Mouse (Mus musculus) cerebellum, adult 18-20 months (tissue): Measurements from ENCODE around the gene Pafah2.

ENCODE experiments used
- DNase-seq, 2 experiments: peaks; one replicate each; pipeline ENCODE4 v3.0.0; 2021

The Pafah2 gene

DNA sequence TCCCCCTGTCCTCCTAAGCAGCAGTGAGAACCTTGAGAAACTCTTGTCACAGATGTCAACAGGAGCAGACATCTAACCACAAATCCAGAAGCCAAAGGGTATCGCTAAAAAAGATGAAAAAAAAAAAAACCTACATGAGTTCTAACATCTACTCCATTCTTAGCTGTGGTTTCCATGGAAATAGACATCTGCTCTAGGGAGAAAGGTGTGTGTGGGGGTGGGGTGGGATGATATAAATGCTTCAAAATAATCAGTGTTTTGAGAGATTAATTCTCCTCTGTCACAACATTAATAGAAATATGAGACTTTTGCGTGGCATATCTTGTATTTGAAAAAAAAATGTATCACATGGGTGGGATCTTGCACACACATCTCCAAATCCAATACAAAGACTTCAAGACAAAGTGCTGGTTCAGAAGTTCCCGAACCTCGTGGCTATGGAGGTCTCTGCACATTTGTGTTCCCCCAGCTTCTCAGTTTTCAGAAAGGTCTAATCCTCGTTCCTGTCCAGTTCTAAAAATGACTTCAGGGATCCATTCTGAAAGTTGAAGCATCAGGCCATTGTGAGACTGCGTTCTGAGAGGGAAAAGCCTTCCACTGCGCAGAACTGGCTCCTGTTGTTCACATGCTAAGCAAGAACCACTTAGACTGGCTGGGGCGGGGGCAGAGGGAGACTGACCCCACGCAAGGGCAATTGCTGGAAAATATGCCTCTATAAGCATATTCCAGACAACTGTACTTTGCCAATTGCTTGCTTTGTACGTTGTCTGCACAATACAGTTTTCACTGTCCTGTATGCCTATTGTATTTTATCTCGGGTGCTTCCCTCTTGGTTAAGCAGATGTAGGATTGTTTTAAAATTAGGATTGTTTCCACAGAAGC is 70.5 kb downstream of the Pafah2 start:
- DNase-seq = no peak

DNA sequence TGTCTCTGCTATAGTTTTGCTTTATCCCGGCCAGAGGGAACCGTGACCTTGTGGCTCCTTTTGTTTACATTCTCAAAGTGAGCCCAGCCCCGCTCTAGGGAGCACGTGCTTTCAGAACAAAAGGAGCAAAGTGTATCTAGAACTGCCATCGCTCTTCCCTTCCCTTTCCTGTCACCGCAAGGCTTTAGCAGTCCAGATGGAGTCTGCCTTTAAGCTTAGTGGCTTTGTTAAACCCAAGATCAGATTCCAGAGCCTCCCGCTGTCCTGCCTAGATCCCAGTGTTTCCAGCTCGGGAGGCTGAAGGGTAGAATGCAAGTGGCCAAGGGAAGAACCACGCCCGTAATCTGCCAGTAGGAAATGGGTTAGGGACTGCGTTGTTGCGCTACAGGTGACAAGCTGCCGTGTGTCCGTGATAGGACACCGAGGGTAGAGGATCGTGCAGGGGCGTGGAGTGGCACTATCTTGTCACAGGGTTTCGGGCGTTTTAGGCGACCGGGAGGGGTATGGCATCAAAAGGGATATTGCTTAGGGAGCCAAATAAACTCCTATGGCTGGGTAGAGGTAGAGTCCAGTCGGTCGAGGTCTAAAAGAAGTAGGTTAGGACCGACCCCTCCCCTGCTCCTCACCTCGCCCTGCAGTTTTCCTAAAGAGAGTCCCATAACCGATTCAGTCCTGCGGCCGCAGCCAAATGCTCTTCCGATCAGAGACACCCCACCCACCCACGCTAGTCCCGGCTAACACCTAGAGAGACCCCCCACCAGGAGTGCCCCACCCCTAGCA is 71.5 kb downstream of the Pafah2 start:
- DNase-seq = peak; percentile 46 to 61

DNA sequence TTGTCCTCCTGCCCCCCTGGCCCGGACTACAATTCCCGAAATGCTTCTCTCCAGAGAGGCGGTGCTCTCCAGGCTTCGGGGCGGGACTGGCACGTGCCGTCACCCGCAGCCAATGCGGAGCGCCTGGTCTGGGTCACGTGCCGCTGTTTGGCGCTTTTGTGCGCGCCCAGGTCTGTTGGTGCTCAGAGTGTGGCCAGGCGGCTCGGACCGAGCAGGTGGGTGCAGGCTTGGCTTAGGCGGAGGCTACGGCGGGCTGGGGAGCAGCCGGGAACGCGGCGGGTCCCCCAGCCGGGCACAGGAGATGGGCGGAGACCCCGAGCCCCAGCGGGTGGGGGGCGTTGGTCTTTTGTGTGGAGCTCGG is 72.1 kb downstream of the Pafah2 start, which contains the start of gene Stmn1:
TSS of gene Stmn1 (plus strand) at position 106 of the 361 bp plus-strand sequence.
- peak; percentile 95 to 98 for DNase-seq

DNA sequence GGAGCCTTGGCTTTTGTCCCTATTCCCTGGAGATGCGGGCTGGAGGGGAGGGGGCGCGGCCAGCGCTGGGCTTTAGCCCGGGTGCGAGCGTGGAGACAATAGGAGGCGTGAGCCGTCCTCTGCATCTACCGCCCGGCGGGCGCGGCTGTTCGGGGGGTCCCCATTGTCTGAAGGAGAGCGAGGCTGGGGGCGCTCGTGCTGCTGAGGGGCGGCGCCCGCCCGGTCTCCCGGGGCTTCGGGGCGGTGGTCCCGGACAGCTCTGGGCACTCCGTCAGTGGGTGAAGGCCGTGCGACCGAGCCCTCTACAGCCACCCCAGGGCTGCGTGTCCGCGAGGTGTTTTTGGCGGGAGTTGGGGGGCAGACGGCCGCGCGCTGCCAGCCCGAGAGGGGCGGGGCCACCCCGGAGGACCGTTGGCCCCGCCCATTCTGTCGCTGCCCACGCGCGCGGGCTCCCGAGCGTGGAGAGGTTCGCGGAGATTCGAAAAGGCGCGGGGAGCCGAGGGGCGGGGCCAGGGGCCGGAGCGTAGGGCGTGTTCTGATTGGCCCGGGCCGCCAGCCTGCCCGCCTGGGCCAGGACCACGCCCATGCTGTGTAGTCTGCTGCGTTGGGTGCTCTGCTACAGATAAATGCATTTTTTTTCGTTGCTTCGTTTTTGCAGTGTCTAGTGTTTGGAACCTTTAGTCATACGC is 72.6 kb downstream of the Pafah2 start:
- peak; percentile 96 to 97 for DNase-seq

DNA sequence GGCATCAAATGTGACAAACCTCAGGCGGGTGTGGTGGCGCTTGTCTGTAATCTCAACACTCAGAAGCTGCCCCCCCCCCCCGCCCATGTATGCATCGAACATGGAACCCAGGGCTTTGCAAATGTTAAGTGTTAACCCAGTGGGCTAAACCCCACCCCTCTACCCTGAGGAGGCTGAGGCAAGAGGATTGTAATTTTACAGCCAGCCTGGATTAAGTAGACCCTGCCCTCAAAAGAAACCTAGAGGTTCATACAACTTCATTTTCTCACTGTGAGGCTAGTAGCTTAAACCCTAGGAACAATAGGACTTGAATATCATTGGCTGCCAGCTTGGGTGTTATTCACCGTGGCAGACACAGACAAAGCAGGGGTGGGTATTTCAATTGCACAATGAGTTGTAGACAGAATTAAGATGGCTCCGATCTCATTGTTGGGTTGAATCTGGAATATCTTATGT is 73.2 kb downstream of the Pafah2 start:
- DNase-seq = no peak

DNA sequence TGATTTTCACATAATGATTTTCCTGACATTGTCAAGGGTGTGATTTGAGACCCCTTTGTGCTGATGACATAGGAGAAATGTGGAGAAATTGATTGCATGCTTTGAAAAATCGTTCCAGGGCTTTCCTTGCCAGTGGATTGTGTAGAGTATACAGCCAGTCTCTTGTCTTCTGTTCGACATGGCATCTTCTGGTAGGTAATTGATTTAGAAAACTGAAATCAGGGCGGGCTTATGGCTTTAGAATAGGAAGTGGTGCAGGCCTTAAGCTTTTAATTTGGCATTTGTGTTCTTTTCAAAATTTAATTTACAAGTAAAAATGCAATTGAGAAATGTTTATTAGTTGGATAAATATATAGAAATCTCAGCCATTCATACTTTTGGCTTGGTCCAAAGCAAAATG is 73.9 kb downstream of the Pafah2 start:
- no peak for DNase-seq

DNA sequence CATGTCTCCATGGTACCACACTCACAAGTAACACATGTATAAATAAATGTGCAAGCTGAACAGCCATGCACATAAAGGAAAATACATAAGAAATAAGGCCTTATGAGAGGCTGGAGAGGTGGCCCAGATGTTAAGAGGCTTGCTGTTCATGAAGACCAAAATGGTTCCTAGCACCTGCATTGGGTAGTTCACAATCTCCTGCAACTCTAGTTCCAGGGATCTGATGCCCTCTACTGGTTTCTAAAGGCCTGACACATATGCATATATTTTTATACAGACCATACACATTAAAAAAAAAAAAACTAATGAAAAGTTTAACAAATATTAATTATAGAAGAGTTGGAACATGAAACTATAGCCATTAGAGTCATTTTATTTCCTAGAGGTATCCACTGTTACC is 75.3 kb downstream of the Pafah2 start:
- no peak for DNase-seq

DNA sequence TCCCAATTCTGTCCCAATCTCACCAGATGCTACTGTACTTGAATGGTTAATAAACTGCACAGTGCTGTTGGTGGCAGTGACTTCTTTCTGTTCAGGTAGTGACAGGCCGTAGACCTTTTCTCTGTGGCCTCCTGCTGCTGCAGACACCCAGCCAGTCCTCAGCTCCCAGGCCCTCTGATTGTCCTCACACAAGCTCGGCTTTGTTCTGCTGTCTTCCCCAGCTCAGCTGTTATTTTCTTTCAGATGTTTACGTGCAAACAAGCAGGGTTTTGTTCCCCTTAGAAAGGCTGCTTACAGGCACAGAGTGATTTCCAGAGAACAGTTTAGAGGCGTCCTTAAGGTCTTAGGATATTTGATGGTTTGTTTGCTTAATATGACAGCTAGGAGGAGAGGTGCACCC is 77.6 kb downstream of the Pafah2 start:
- no peak for DNase-seq

DNA sequence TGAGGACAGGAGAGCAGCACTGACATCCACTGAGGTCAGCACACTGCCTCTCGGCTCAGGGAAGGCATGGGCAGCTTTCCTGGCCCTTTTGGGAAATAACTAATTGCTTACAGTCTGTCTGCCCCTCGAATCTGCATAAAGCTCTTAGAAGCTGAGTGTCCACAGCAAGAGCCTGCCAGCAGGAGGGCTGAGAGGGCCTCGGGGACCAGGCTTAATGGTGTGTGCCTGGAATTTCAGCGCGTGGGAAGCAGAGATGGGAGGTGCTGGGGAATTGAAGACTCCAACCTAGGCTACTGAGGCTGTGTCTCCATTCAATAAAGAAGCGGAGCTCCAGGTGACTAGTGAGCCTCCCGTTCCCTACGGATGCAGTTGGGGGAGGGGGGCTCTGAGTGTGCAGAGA is 78.1 kb downstream of the Pafah2 start:
- DNase-seq = no peak

DNA sequence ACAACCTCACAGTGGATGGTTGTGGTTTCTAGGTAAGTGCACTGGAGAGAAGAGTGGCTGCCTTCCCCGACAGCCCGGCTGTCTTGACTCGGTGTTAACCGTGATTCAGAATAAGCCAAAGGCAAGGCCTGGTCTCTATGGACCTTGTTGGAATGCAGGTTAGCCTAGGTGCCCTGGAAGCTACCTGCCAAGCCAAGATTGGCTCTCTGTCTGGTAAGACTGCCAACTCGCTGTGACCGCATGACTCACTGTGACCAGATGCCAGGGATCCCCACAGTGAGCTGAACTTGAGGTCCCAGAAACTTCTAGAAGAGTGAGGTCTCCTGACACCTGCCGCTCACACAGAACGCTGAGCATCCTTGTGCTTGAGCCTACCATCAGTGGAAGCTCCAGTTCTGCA is 80.8 kb downstream of the Pafah2 start:
- DNase-seq = peak; percentile 67
